Mouse (Mus musculus): ENCODE data around the gene Rab5if. TPM values are rescaled to one million over a fixed set of nuclear protein-coding genes. Genes with fewer than 3 reads are reported as not detected.

The Rab5if gene
- polyA plus RNA-seq, 1 experiment from 2014 or later = 188 TPM

DNA sequence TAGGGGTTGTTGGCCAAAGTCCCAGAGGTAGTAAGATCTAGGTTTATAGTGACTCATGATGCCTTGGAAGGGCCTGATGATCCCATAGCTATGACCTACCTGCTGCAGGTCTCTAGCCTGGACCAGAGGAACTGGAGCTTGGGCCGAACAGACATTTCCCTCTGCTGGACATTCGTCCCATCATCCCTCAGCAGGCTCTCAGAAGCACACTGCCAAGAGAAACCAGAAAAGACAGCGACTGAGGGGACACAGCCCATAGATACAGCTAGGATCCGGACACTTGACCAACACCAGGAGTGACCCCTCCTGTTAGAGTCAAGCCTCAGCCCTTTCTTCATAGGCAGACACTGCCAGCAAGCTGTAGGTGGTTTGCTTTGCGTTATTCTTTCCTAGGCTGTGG lies 60.1 kb downstream of the Rab5if start:
- no peaks in the 10 kb centered on the region for H3K27me3 ChIP-seq (ENCODE audit: insufficient read depth, poor library complexity, severe bottlenecking)
- peaks cover 7% of the 10 kb centered on the region; the same call in 1 of the 2 replicates for H3K36me3 ChIP-seq
- no peak for DNase-seq (ENCODE audit: low spot score)
- H3K9me3 ChIP-seq = no peaks in the 10 kb centered on the region
- no peak overlapping the region for H3K4me3 ChIP-seq
- 88% methylated on average over 5 of the region's 5 CpGs for WGBS
- 0 out of 2 replicates have a peak, but pooled peaks cover 3% of the 10 kb centered on the region for H3K4me1 ChIP-seq (replicated peaks)
- H3K27ac ChIP-seq = no peak overlapping the region

Other genes starting within 250 kb of the Rab5if start
- 133 and 197 TPM in 2 replicates for gene Dlgap4, start 249.4 kb upstream of the Rab5if start, polyA plus RNA-seq (2016; fragmentation: Nextera tagmentation; extraction: Ambion mirVana)
- 86.1 and 126 TPM in 2 replicates for gene Myl9, start 87.7 kb upstream of the Rab5if start, polyA plus RNA-seq (2016; fragmentation: Nextera tagmentation; extraction: Ambion mirVana)
- gene Tgif2, start 23.1 kb upstream of the Rab5if start, polyA plus RNA-seq (2016; fragmentation: Nextera tagmentation; extraction: Ambion mirVana) = 88.4 and 90.3 TPM in 2 replicates
- 8.1 and 9.4 TPM in 2 replicates for gene 4930518I15Rik, start 5.2 kb upstream of the Rab5if start, polyA plus RNA-seq (2016; fragmentation: Nextera tagmentation; extraction: Ambion mirVana)
- gene Sla2, start 24.1 kb downstream of the Rab5if start, polyA plus RNA-seq (2016; fragmentation: Nextera tagmentation; extraction: Ambion mirVana) = 0.37 and 0.90 TPM in 2 replicates
- gene Ndrg3, start 128.9 kb downstream of the Rab5if start, polyA plus RNA-seq (2016; fragmentation: Nextera tagmentation; extraction: Ambion mirVana) = 44.8 and 49.3 TPM in 2 replicates
- 44.1 and 51.2 TPM in 2 replicates for gene Dsn1, start 144.0 kb downstream of the Rab5if start, polyA plus RNA-seq (2016; fragmentation: Nextera tagmentation; extraction: Ambion mirVana)
- gene Soga1, start 216.1 kb downstream of the Rab5if start, polyA plus RNA-seq (2016; fragmentation: Nextera tagmentation; extraction: Ambion mirVana) = 3.7 and 4.0 TPM in 2 replicates
- gene Tldc2, start 223.9 kb downstream of the Rab5if start, polyA plus RNA-seq (2016; fragmentation: Nextera tagmentation; extraction: Ambion mirVana) = not detected in 2 replicates